Mouse (Mus musculus): ENCODE measurements around the gene Herc2.

DNA sequence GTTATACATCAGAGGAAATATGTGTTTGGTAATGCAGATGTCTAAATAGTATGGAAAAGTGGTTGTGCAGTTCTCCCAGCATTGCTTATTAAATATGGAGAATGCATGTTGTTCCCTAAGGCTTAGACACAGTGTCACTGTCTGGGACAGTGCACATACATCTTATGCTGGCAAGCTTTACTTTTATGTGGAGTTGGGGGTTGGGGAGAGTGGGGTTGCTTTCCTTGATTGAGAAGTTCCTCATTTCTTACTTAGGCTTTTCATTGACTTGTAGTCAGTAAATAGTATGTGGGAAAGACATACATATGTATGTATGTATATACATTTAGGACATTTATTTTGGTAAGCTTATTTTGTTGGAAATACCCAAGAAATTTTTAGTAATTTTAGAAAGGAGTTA, 3.0 kb downstream of the Herc2 start:
- TF ChIP-seq EP300 (IDR thresholded peaks at IDR 0.05; ENCODE audit: insufficient read depth, low read depth, low read length), result no peak
- no peak for TF ChIP-seq CTCF (IDR thresholded peaks at IDR 0.05)
- TF ChIP-seq POLR2A (IDR thresholded peaks at IDR 0.05; ENCODE audit: insufficient read depth, low read depth, low read length), result no peak

Data from heart, adult 2 months (tissue).